Mouse (Mus musculus) thymus, adult 18-20 months (tissue): ENCODE results near the gene Tecta.

Experiments
- DNase-seq, 2 experiments: peaks; one replicate each; pipeline ENCODE4 v3.0.0; 2022; ENCODE audit warnings: mixed read lengths in 2 of 2

Gene Tecta

GRCm38 (mm10) chr9:42317337-42317736, 82.4 kb downstream of the Tecta start:
- no peak for DNase-seq

GRCm38 (mm10) chr9:42315816-42316215, 83.9 kb downstream of the Tecta start:
- DNase-seq = no peak

GRCm38 (mm10) chr9:42314959-42315358, 84.8 kb downstream of the Tecta start:
- DNase-seq = no peak

- no peak for DNase-seq
Measured at GRCm38 (mm10) chr9:42314388-42314787, 85.3 kb downstream of the Tecta start.

DNA sequence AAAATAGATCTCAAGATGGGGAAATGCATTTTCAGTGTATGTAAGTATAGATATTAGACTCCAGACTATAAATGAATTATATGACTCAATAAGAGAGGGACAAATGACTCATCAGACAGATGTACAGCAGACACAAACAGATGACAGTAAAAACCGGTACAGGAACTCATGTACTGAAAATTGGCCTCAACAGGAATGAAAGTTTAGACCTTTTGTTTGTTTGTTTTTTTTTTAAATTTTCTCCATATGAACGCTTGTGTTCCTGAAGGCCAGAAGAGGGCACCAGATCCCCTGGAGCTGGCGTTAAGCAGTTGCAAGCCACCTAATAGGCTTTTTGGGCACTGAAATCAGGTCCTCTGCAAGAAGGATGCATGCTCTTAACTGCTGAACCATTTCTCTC, 85.9 kb downstream of the Tecta start:
- DNase-seq = no peak

- DNase-seq = no peak
Measured at GRCm38 (mm10) chr9:42311311-42311710, 88.4 kb downstream of the Tecta start.

- no peak for DNase-seq
Measured at GRCm38 (mm10) chr9:42303894-42304293, 95.8 kb downstream of the Tecta start.

GRCm38 (mm10) chr9:42301082-42301633, 98.6 kb downstream of the Tecta start:
- DNase-seq = no peak

DNA sequence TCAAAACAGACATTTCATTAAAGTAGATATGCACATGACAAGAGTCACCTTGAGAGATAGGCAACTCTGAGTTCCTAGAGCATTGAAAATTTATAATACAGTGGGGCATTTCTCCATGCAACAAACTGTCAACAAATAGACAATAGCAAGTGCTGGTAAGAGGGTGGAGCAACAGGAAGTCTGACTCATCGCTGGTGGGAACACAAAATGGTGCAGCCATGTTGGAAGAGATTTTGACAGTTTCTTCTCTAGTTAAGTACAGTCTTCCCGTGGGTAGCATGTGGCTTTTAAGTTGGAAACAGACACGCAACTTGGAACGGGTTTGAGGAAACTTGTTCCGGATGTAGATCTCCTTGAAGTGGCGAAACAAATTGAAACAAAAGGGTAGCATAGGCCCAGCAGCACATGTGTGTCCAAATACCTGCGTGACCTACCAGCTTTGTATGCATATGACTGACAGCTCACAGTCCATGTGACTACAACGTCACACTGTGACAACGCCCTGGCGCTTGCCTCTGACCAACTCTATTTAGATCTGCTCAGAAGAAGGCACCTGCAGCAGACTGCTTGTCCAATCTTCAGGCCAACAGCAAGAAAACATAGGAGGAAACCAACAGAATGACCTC, 103.3 kb downstream of the Tecta start:
- DNase-seq = no peak

DNA sequence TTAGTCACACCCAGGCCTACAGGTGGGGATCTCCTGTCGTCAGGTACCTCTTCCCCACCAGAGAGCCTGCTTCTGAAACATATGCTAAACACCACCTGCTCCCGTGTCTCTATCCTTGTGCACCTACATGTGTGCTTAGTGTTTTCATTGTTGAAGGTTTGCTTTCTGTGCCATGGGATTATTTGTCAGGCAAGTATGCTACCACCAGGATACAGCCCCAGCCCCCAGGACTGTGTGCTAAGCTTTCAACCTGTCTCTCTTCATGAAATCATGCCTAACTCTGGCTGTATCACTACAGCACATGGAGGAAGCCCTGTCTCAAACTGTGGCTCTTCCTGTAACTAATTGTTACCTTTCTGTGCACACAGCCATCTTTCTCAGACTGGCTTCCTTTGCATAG, 105.6 kb downstream of the Tecta start:
- no peak for DNase-seq

DNA sequence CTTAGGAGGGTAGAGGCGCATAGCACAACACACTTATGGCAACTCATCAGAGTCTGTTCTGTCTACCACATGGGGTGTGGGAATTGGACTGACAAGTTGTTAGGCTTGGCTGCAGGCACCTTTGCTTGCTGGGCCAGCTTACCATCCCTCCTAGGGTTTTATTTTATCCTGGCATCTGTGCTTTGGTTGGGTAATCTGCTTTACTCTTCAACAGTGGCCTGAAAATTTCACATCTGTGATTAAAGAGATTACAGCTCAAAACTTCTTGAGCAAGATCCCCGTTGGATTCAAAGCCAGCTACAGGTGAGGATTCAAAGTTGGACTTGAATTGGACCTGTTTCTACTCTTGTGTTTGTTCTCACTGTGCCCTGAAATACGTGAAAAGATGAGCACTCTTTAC, 106.1 kb downstream of the Tecta start:
- DNase-seq = no peak

- no peak for DNase-seq
Measured at GRCm38 (mm10) chr9:42293051-42293450, 106.7 kb downstream of the Tecta start.

DNA sequence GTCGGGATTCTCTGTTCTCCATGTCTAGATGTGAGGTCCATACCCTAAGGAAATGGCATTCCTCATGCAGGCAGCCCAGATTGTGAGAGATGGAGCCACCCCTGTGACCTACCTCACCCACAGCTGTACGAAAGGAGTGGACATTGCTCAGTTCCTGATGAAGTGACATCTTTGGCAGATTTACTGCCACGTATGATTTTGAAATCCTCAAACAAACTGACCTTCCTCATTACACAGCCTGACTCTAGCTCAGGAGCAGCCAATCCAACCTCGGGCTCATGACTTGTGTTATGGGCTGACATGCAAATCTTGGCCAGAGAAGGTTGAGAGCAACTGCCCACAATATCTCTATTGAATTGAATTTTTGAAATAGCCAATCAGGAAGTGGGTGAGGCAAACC, 120.1 kb downstream of the Tecta start:
- DNase-seq = no peak
